In genomic region chr7:51627001-51627631, GRCm38 (mm10) we compare ENCODE assay signal across 10 mouse cellular contexts. TPM values are rescaled to one million over a fixed set of nuclear protein-coding genes. Genes with fewer than 3 reads are reported as not detected.
DNase-seq lines count a peak whose midpoint lies in the region; ATAC-seq and TF ChIP-seq lines count a peak whose summit lies in the region.
"Had no signal": no experiment of that assay in that cellular context is flagged by ENCODE, and none has a peak within 500 bp of the region (broad histone marks: within the 10 kb centered on the region; RNA-seq: fewer than 3 reads in every experiment).

No protein-coding gene starts in this region.

- no peak for TF ChIP-seq CTCF in testis, adult 2 months (IDR thresholded peaks at IDR 0.05; ENCODE audit: control insufficient read depth, insufficient read depth, insufficient replicate concordance, low read depth, low read length)

- under 1% methylated on average over 26 of the region's 26 CpGs for WGBS in forebrain, embryonic 14.5 days
- WGBS in midbrain, embryonic 11.5 days: under 1% methylated on average over 26 of the region's 26 CpGs
- WGBS in liver, embryonic 12.5 days (ENCODE audit: insufficient replicate concordance): 3% methylated on average over 26 of the region's 26 CpGs

- H3K9ac ChIP-seq in forebrain, embryonic 14.5 days (ENCODE audit: low read length): peak overlapping the region; percentile 79
- H3K9ac ChIP-seq in midbrain, embryonic 11.5 days (ENCODE audit: low read length): peak overlapping the region; percentile 52
- no peak overlapping the region for H3K9ac ChIP-seq in liver, embryonic 12.5 days

- no peaks in the 10 kb centered on the region for H3K9me3 ChIP-seq in forebrain, embryonic 14.5 days (replicated peaks; ENCODE audit: control insufficient read depth, low read length)
- no peaks in the 10 kb centered on the region for H3K9me3 ChIP-seq in midbrain, embryonic 11.5 days (ENCODE audit: control insufficient read depth, low read length)
- no peaks in the 10 kb centered on the region for H3K9me3 ChIP-seq in liver, embryonic 12.5 days (replicated peaks)

- no peak for TF ChIP-seq POLR2A in testis, adult 2 months (IDR thresholded peaks at IDR 0.05; ENCODE audit: control insufficient read depth, low read depth, low read length)

- peaks cover 6% of the 10 kb centered on the region for H3K27me3 ChIP-seq in testis, adult 2 months (ENCODE audit: control insufficient read depth, insufficient read depth, low read length)
- peaks cover 41% of the 10 kb centered on the region for H3K27me3 ChIP-seq in forebrain, embryonic 14.5 days (replicated peaks; ENCODE audit: control insufficient read depth, insufficient read depth, low read length)
- peaks cover 68% of the 10 kb centered on the region for H3K27me3 ChIP-seq in midbrain, embryonic 11.5 days (ENCODE audit: control insufficient read depth, insufficient read depth, low read length)
- H3K27me3 ChIP-seq in liver, embryonic 12.5 days (replicated peaks): peaks cover 72% of the 10 kb centered on the region

- peak overlapping the region; percentile 55 for H3K4me2 ChIP-seq in forebrain, embryonic 14.5 days (ENCODE audit: low read length)
- peak overlapping the region; percentile 28 for H3K4me2 ChIP-seq in midbrain, embryonic 11.5 days
- H3K4me2 ChIP-seq in liver, embryonic 12.5 days: no peak overlapping the region

- H3K4me1 ChIP-seq in testis, adult 2 months (ENCODE audit: control insufficient read depth, insufficient read depth, low read length): peaks cover 16% of the 10 kb centered on the region
- no peaks in the 10 kb centered on the region for H3K4me1 ChIP-seq in forebrain, embryonic 14.5 days (ENCODE audit: control insufficient read depth, insufficient read depth, low read length)
- H3K4me1 ChIP-seq in midbrain, embryonic 11.5 days (ENCODE audit: control insufficient read depth, insufficient read depth, low read length): peaks cover 9% of the 10 kb centered on the region; the same call in 1 of the 2 replicates
- no peaks in the 10 kb centered on the region for H3K4me1 ChIP-seq in liver, embryonic 12.5 days

- H3K4me3 ChIP-seq in testis, adult 2 months (ENCODE audit: control insufficient read depth, low read depth, low read length): peak overlapping the region; percentile 11
- peak overlapping the region; percentile 35 for H3K4me3 ChIP-seq in forebrain, embryonic 14.5 days (ENCODE audit: low read depth, low read length)
- peak overlapping the region; percentile 20 for H3K4me3 ChIP-seq in midbrain, embryonic 11.5 days (ENCODE audit: low read depth, low read length)
- H3K4me3 ChIP-seq in liver, embryonic 12.5 days: no peak overlapping the region

- no peak overlapping the region for H3K27ac ChIP-seq in testis, adult 2 months (ENCODE audit: control insufficient read depth, insufficient read depth, low read depth, low read length)
- peak overlapping the region; percentile 95 for H3K27ac ChIP-seq in forebrain, embryonic 14.5 days (ENCODE audit: low read depth, low read length)
- H3K27ac ChIP-seq in midbrain, embryonic 11.5 days (ENCODE audit: low read depth, low read length): peak overlapping the region; percentile 72
- no peak overlapping the region for H3K27ac ChIP-seq in liver, embryonic 12.5 days

- DNase-seq in testis, postnatal 14 days (ENCODE audit: low spot score): no peak
- peak; percentile 88 for DNase-seq in forebrain, embryonic 14.5 days (ENCODE audit: low spot score)
- peak; percentile 95 for DNase-seq in midbrain, embryonic 11.5 days (ENCODE audit: low spot score, missing footprints)
- no peak for DNase-seq in thymus, adult 18-20 months
- DNase-seq: thymus, postnatal 14 days had no signal

- peak; percentile 80 for ATAC-seq in forebrain, embryonic 14.5 days
- ATAC-seq in midbrain, embryonic 11.5 days (ENCODE audit: low FRiP score): peak; percentile 88
- ATAC-seq in liver, embryonic 12.5 days: no peak
- ATAC-seq in erythroid progenitor cell, adult 5-6 weeks (replicated peaks; ENCODE audit: low FRiP score, poor library complexity, severe bottlenecking): no peak

- no peaks in the 10 kb centered on the region for H3K36me3 ChIP-seq in testis, adult 2 months (ENCODE audit: control insufficient read depth, insufficient read depth, low read length)
- no peaks in the 10 kb centered on the region for H3K36me3 ChIP-seq in forebrain, embryonic 14.5 days (ENCODE audit: control insufficient read depth, insufficient read depth, low read length)
- H3K36me3 ChIP-seq in midbrain, embryonic 11.5 days (ENCODE audit: control insufficient read depth, insufficient read depth, low read length): no peaks in the 10 kb centered on the region
- no peaks in the 10 kb centered on the region for H3K36me3 ChIP-seq in liver, embryonic 12.5 days

RNA-seq across cellular contexts. Expression of gene Slc17a6, which starts 5.3 kb away (rescaled TPM):
- polyA plus RNA-seq in testis, adult 2 months (2012; rRNA removed): 0.47 and 0.59 TPM in 2 replicates
- polyA plus RNA-seq in forebrain, embryonic 14.5 days (2014; fragmentation: Nextera tagmentation; extraction: Ambion mirVana): 49.0 and 57.0 TPM in 2 replicates
- polyA plus RNA-seq in midbrain, embryonic 11.5 days (2014; fragmentation: Nextera tagmentation; extraction: Ambion mirVana): 35.5 and 39.0 TPM in 2 replicates
- not detected in 2 replicates for polyA plus RNA-seq in liver, embryonic 12.5 days (2016; fragmentation: Nextera tagmentation; extraction: Ambion mirVana)
- total RNA-seq in erythroid progenitor cell, adult 5-6 weeks (2015; ENCODE audit: low replicate concordance): not detected in 2 replicates
- total RNA-seq in erythroid progenitor cell, adult 5-6 weeks (2017; ENCODE audit: low replicate concordance): not detected in 2 replicates
- total RNA-seq: liver, adult 2 months; neutrophil, adult 5-6 weeks had no signal
- polyA plus RNA-seq: liver, adult 2 months had no signal

Comparison
In these comparisons a context has a peak if more than half of its experiments do, and no peak if none do; other contexts are left out.
1. H3K27ac ChIP-seq: peak in forebrain, embryonic 14.5 days (single experiment) and midbrain, embryonic 11.5 days (single experiment); none in testis, adult 2 months (single experiment) and liver, embryonic 12.5 days (single experiment).
2. DNase-seq: peak in forebrain, embryonic 14.5 days (single experiment) and midbrain, embryonic 11.5 days (single experiment); none in testis, postnatal 14 days (single experiment) and thymus, adult 18-20 months (0 of 2).
3. ATAC-seq: peak in forebrain, embryonic 14.5 days (single experiment) and midbrain, embryonic 11.5 days (single experiment); none in liver, embryonic 12.5 days (single experiment) and erythroid progenitor cell, adult 5-6 weeks (single experiment).
4. RNA of gene Slc17a6, which starts 5.3 kb away (polyA plus RNA-seq): 49.0 to 57.0 TPM in forebrain, embryonic 14.5 days and 35.5 to 39.0 TPM in midbrain, embryonic 11.5 days; 0.47 to 0.59 TPM in testis, adult 2 months and not detected in liver, embryonic 12.5 days; every median in the first group is over 10 times any median in the second.